Mouse (Mus musculus) MEL (cell line): ENCODE results near the gene Fastk. TPM values are rescaled to one million over a fixed set of nuclear protein-coding genes. Genes with fewer than 3 reads are reported as not detected.

ENCODE experiments used
- DNase-seq: peaks from one replicate; pipeline ENCODE4 v3.0.0; 2011; ENCODE audit warnings: low read depth, low spot score
- H3K27ac ChIP-seq: 2 replicates; pipeline ENCODE4 v1.5.1; 2012; ENCODE audit warnings: low read depth, mild to moderate bottlenecking, control low read depth, low read length, moderate library complexity; ENCODE audit not compliant: control insufficient read depth
- H3K27me3 ChIP-seq, 2 experiments: fragments of 150-350 bp in 1 of 2; sonication (generic) in 1 of 2; 2 replicates each; pipeline ENCODE4 v1.6.1; 2012; ENCODE audit warnings: low read length in 2 of 2, mild to moderate bottlenecking in 2 of 2, improper control_type of control experiment in 1 of 2, moderate library complexity in 1 of 2; ENCODE audit not compliant: insufficient read depth in 2 of 2, control insufficient read depth in 1 of 2
- H3K36me3 ChIP-seq, 2 experiments: 2 replicates each; pipeline ENCODE4 v1.6.1; 2012 to 2014; ENCODE audit warnings: low read length in 2 of 2, improper control_type of control experiment in 1 of 2, inconsistent platforms in 1 of 2, mild to moderate bottlenecking in 1 of 2; ENCODE audit not compliant: insufficient read depth in 2 of 2, control insufficient read depth in 1 of 2
- H3K4me1 ChIP-seq, 2 experiments: fragments of 150-350 bp in 1 of 2; sonication (generic) in 1 of 2; 2 replicates each; pipeline ENCODE4 v1.6.1; 2012; ENCODE audit warnings: low read length in 2 of 2, improper control_type of control experiment in 1 of 2, mild to moderate bottlenecking in 1 of 2; ENCODE audit not compliant: insufficient read depth in 2 of 2, control insufficient read depth in 1 of 2
- H3K4me3 ChIP-seq, 2 experiments: fragments of 150-350 bp in 1 of 2; sonication (generic) in 1 of 2; 2 replicates each; pipeline ENCODE4 v1.5.1; 2012; ENCODE audit warnings: low read depth in 2 of 2, low read length in 2 of 2, mild to moderate bottlenecking in 2 of 2, moderate library complexity in 2 of 2, control low read depth in 1 of 2, improper control_type of control experiment in 1 of 2; ENCODE audit not compliant: control insufficient read depth in 1 of 2, insufficient read depth in 1 of 2
- H3K79me2 ChIP-seq: 2 replicates; pipeline ENCODE4 v1.6.1; 2012; ENCODE audit warnings: mild to moderate bottlenecking, low read length, moderate library complexity; ENCODE audit not compliant: control insufficient read depth, poor library complexity, insufficient read depth
- H3K9ac ChIP-seq: 2 replicates; pipeline ENCODE4 v1.6.1; 2012; ENCODE audit warnings: low read depth, mild to moderate bottlenecking, control low read depth, low read length, moderate library complexity; ENCODE audit not compliant: control insufficient read depth, poor library complexity, severe bottlenecking
- H3K9me3 ChIP-seq: fragments of 150-350 bp; sonication (generic); replicated peaks from 2 replicates; pipeline ENCODE4 v1.6.1; 2012; ENCODE audit warnings: mild to moderate bottlenecking, low read length, improper control_type of control experiment, moderate library complexity; ENCODE audit not compliant: insufficient read depth
- BHLHE40 ChIP-seq: IDR thresholded peaks from 2 replicates; pipeline ENCODE4 v1.6.1; 2012; ENCODE audit warnings: low read depth, mild to moderate bottlenecking, inconsistent platforms, low read length, improper control_type of control experiment, borderline replicate concordance
- CHD1 ChIP-seq: IDR thresholded peaks from 2 replicates; pipeline ENCODE4 v1.6.1; 2012; ENCODE audit warnings: low read depth, mild to moderate bottlenecking, inconsistent platforms, low read length, improper control_type of control experiment
- E2F4 ChIP-seq: IDR thresholded peaks from 2 replicates; pipeline ENCODE4 v1.6.1; 2011; ENCODE audit warnings: low read depth, low read length, improper control_type of control experiment, borderline replicate concordance
- ELF1 ChIP-seq: IDR thresholded peaks from 2 replicates; pipeline ENCODE4 v1.6.1; 2014; ENCODE audit warnings: low read depth, mild to moderate bottlenecking, inconsistent platforms, low read length, improper control_type of control experiment, moderate library complexity
- EP300 ChIP-seq, 2 experiments: IDR thresholded peaks; 2 replicates each; pipeline ENCODE4 v1.6.1; 2011; ENCODE audit warnings: improper control_type of control experiment in 2 of 2, low read length in 2 of 2, low read depth in 1 of 2, mild to moderate bottlenecking in 1 of 2
- ETS1 ChIP-seq: IDR thresholded peaks from 2 replicates; pipeline ENCODE4 v1.6.1; 2012; ENCODE audit warnings: low read depth, mild to moderate bottlenecking, inconsistent platforms, low read length, improper control_type of control experiment, moderate library complexity
- GABPA ChIP-seq: IDR thresholded peaks from 2 replicates; pipeline ENCODE4 v1.6.1; 2012; ENCODE audit warnings: low read depth, mild to moderate bottlenecking, inconsistent platforms, low read length, improper control_type of control experiment, moderate library complexity
- HCFC1 ChIP-seq: IDR thresholded peaks from 2 replicates; pipeline ENCODE4 v1.6.1; 2012; ENCODE audit warnings: low read depth, mild to moderate bottlenecking, inconsistent platforms, low read length, improper control_type of control experiment, moderate library complexity
- JUND ChIP-seq: IDR thresholded peaks from 2 replicates; pipeline ENCODE4 v1.6.1; 2011; ENCODE audit warnings: low read depth, mild to moderate bottlenecking, improper control_type of control experiment, low read length
- KAT2A ChIP-seq: conservative IDR thresholded peaks from 2 replicates; pipeline ENCODE4 v1.6.1; 2012; ENCODE audit warnings: low read depth, low read length, improper control_type of control experiment, inconsistent platforms
- MEF2A ChIP-seq: IDR thresholded peaks from 2 replicates; pipeline ENCODE4 v1.6.1; 2014; ENCODE audit warnings: low read depth, mild to moderate bottlenecking, inconsistent platforms, low read length, improper control_type of control experiment; ENCODE audit not compliant: poor library complexity, insufficient replicate concordance, severe bottlenecking; ENCODE audit errors: extremely low read depth
- MXI1 ChIP-seq: IDR thresholded peaks from 2 replicates; pipeline ENCODE4 v1.6.1; 2011; ENCODE audit warnings: mild to moderate bottlenecking, low read depth, low read length, improper control_type of control experiment
- POLR2AphosphoS2 ChIP-seq: IDR thresholded peaks from 2 replicates; pipeline ENCODE4 v1.6.1; 2011; ENCODE audit warnings: low read length, improper control_type of control experiment
- RAD21 ChIP-seq: IDR thresholded peaks from 2 replicates; pipeline ENCODE4 v1.6.1; 2011; ENCODE audit warnings: mild to moderate bottlenecking, low read depth, low read length, improper control_type of control experiment
- RCOR1 ChIP-seq: IDR thresholded peaks from 2 replicates; pipeline ENCODE4 v1.6.1; 2012; ENCODE audit warnings: low read depth, mild to moderate bottlenecking, inconsistent platforms, low read length, improper control_type of control experiment
- SMC3 ChIP-seq: IDR thresholded peaks from 2 replicates; pipeline ENCODE4 v1.6.1; 2011; ENCODE audit warnings: low read depth, low read length, improper control_type of control experiment
- TCF12 ChIP-seq: IDR thresholded peaks from 2 replicates; pipeline ENCODE4 v1.6.1; 2014; ENCODE audit warnings: low read depth, mild to moderate bottlenecking, inconsistent platforms, low read length, improper control_type of control experiment, moderate library complexity
- ZC3H11A ChIP-seq: IDR thresholded peaks from 2 replicates; pipeline ENCODE4 v1.6.1; 2012; ENCODE audit warnings: low read depth, mild to moderate bottlenecking, inconsistent platforms, low read length, improper control_type of control experiment
- ZNF384 ChIP-seq: IDR thresholded peaks from 2 replicates; pipeline ENCODE4 v1.6.1; 2012; ENCODE audit warnings: low read depth, mild to moderate bottlenecking, inconsistent platforms, low read length, improper control_type of control experiment
- polyA plus RNA-seq, 2 experiments: library from polyadenylated mRNA; stranded (reverse) in 1 of 2; unstranded in 1 of 2; fragments of >175 nt in 1 of 2; fragments of >200 nt in 1 of 2; gene quantifications; 2 replicates each; pipeline versions ENCODE4 v1.2.1 to v1.2.4; 2012; ENCODE audit warnings: low replicate concordance in 2 of 2, low read depth in 1 of 2; ENCODE audit not compliant: insufficient read length in 2 of 2, insufficient read depth in 1 of 2, missing spikeins in 1 of 2
- total RNA-seq: library from RNA; depleted of rRNA; stranded (reverse); fragments of 300-350 nt; gene quantifications from 2 replicates; pipeline ENCODE4 v1.2.3, GENCODE M21; 2012

Fastk gene
- total and polyA plus RNA-seq, 3 experiments: 111 to 273 (median 228) TPM

- TF ChIP-seq MXI1 (peak; percentile 67), ZC3H11A (no peak), ELF1 (peak; percentile 98)
- TF ChIP-seq, all 39 proteins: peak for 14
Measured at GRCm38 (mm10) chr5:24444746-24445427, at the start of gene Fastk (continued).

- no peaks in the 10 kb centered on the region for H3K79me2 ChIP-seq
- TF ChIP-seq GABPA: no peak
- no peak for TF ChIP-seq JUND
- no peak for TF ChIP-seq MEF2A
- no peak for TF ChIP-seq ETS1
- TF ChIP-seq E2F4: no peak
- TF ChIP-seq RAD21: no peak
- TF ChIP-seq SMC3: no peak
- no peak for TF ChIP-seq BHLHE40
- no peak for TF ChIP-seq ZNF384
- TF ChIP-seq HCFC1: no peak
- TF ChIP-seq POLR2AphosphoS2: no peak
- TF ChIP-seq EP300 (IDR thresholded peaks at IDR 0.05; ENCODE audit: low read depth in 1 of 2, low read length in 2 of 2): no peak
- H3K4me3 ChIP-seq: no peak overlapping the region
- no peaks in the 10 kb centered on the region for H3K4me1 ChIP-seq
- no peak overlapping the region for H3K27ac ChIP-seq
- no peak overlapping the region for H3K9ac ChIP-seq
- H3K36me3 ChIP-seq: peaks cover 0 to 17% of the 10 kb centered on the region in 2 experiments; a peak in 2 of 4 replicates
- no peak for DNase-seq
- H3K9me3 ChIP-seq: no peaks in the 10 kb centered on the region
- no peaks in the 10 kb centered on the region for H3K27me3 ChIP-seq
Measured at GRCm38 (mm10) chr5:24492546-24493285, 47.6 kb upstream of the Fastk start.

GRCm38 (mm10) chr5:24490413-24490920 lies 45.4 kb upstream of the Fastk start:
- no peak overlapping the region for H3K9ac ChIP-seq
- TF ChIP-seq RCOR1 (no peak), CHD1 (no peak), KAT2A (no peak), JUND (no peak), SMC3 (no peak), ELF1 (no peak), BHLHE40 (no peak), ETS1 (no peak), TCF12 (no peak)
- DNase-seq: no peak
- no peak overlapping the region for H3K4me3 ChIP-seq
- no peaks in the 10 kb centered on the region for H3K9me3 ChIP-seq
- no peaks in the 10 kb centered on the region for H3K79me2 ChIP-seq
- H3K36me3 ChIP-seq: peaks cover 0 to 30% of the 10 kb centered on the region in 2 experiments; a peak in 2 of 4 replicates
- H3K27ac ChIP-seq: no peak overlapping the region
- no peaks in the 10 kb centered on the region for H3K4me1 ChIP-seq
- no peaks in the 10 kb centered on the region for H3K27me3 ChIP-seq
